Mouse (Mus musculus): Measurements from ENCODE around the gene Dlg1.
"Not testable (repeated sequence)": the region's sequence is repeated elsewhere in the genome, so short reads cannot be mapped to it uniquely, and the experiment has no call there.

Gene Dlg1

GRCm38 (mm10) chr16:31655531-31655930 lies 7.7 kb upstream of the Dlg1 start:
- in situ Hi-C loops (cut with MboI, MseI), result no loop called here

- in situ Hi-C loops (cut with MboI, MseI), result no loop called here
Observed at GRCm38 (mm10) chr16:31657502-31657901, 5.7 kb upstream of the Dlg1 start.

- in situ Hi-C loops (cut with MboI, MseI), result no loop called here
Observed at GRCm38 (mm10) chr16:31658539-31659334, 4.5 kb upstream of the Dlg1 start.

GRCm38 (mm10) chr16:31659453-31659852 lies 3.8 kb upstream of the Dlg1 start:
- in situ Hi-C loops (cut with MboI, MseI), result no loop called here

GRCm38 (mm10) chr16:31662556-31663378 lies 476 bp upstream of the Dlg1 start:
- in situ Hi-C loops (cut with MboI, MseI), result no loop called here

GRCm38 (mm10) chr16:31664287-31664597 lies 999 bp downstream of the Dlg1 start:
- in situ Hi-C loops (cut with MboI, MseI), result no loop called here

- in situ Hi-C loops (cut with MboI, MseI), result no loop called here
Observed at GRCm38 (mm10) chr16:31672202-31672601, 9.0 kb downstream of the Dlg1 start.

- in situ Hi-C loops (cut with MboI, MseI), result no loop called here
Observed at GRCm38 (mm10) chr16:31677463-31677862, 14.2 kb downstream of the Dlg1 start.

GRCm38 (mm10) chr16:31682291-31682690 lies 19.0 kb downstream of the Dlg1 start:
- in situ Hi-C loops (cut with MboI, MseI), result no loop called here

- in situ Hi-C loops (cut with MboI, MseI), result no loop called here
Observed at GRCm38 (mm10) chr16:31683670-31684430, 20.6 kb downstream of the Dlg1 start.

- in situ Hi-C loops (cut with MboI, MseI), result no loop called here
Observed at GRCm38 (mm10) chr16:31684771-31685170, 21.5 kb downstream of the Dlg1 start.

- in situ Hi-C loops (cut with MboI, MseI), result no loop called here
Observed at GRCm38 (mm10) chr16:31687766-31688165, 24.5 kb downstream of the Dlg1 start.

GRCm38 (mm10) chr16:31695286-31696020 lies 32.2 kb downstream of the Dlg1 start:
- in situ Hi-C loops (cut with MboI, MseI), result no loop called here

GRCm38 (mm10) chr16:31696367-31696766 lies 33.1 kb downstream of the Dlg1 start:
- in situ Hi-C loops (cut with MboI, MseI), result no loop called here

GRCm38 (mm10) chr16:31697341-31697740 lies 34.1 kb downstream of the Dlg1 start:
- in situ Hi-C loops (cut with MboI, MseI), result no loop called here

GRCm38 (mm10) chr16:31705213-31705612 lies 42.0 kb downstream of the Dlg1 start:
- in situ Hi-C loops (cut with MboI, MseI), result no loop called here

GRCm38 (mm10) chr16:31705904-31706303 lies 42.7 kb downstream of the Dlg1 start:
- in situ Hi-C loops (cut with MboI, MseI), result no loop called here

- in situ Hi-C loops (cut with MboI, MseI), result no loop called here
Observed at GRCm38 (mm10) chr16:31707326-31707725, 44.1 kb downstream of the Dlg1 start.

- in situ Hi-C loops (cut with MboI, MseI), result no loop called here
Observed at GRCm38 (mm10) chr16:31722991-31723390, 59.7 kb downstream of the Dlg1 start.

GRCm38 (mm10) chr16:31724121-31724520 lies 60.9 kb downstream of the Dlg1 start:
- in situ Hi-C loops (cut with MboI, MseI), result no loop called here

GRCm38 (mm10) chr16:31724818-31725217 lies 61.6 kb downstream of the Dlg1 start:
- in situ Hi-C loops (cut with MboI, MseI), result no loop called here

GRCm38 (mm10) chr16:31730971-31731370 lies 67.7 kb downstream of the Dlg1 start:
- in situ Hi-C loops (cut with MboI, MseI), result not testable (repeated sequence)

Measured in T-helper 1 cell (primary cell).